Mouse (Mus musculus): ENCODE measurements around the gene Ehbp1l1. TPM values are rescaled to one million over a fixed set of nuclear protein-coding genes. Genes with fewer than 3 reads are reported as not detected.

Gene Ehbp1l1
- total RNA-seq, 2 experiments from 2014 or later: 29.8 to 48.9 TPM

- DNase-seq: no peak
Observed at GRCm38 (mm10) chr19:5734325-5734724, 8.2 kb upstream of the Ehbp1l1 start.

GRCm38 (mm10) chr19:5731264-5731978 is 5.3 kb upstream of the Ehbp1l1 start:
- DNase-seq: peak; percentile 96

GRCm38 (mm10) chr19:5730314-5731186 is 4.4 kb upstream of the Ehbp1l1 start:
- DNase-seq: peak; percentile 58

- peak; percentile 95 for DNase-seq
Observed at GRCm38 (mm10) chr19:5729444-5729815, 3.3 kb upstream of the Ehbp1l1 start, which contains the start of gene Fam89b. Fam89b (minus strand) TSS chr19:5729653.

GRCm38 (mm10) chr19:5728631-5729443 is 2.7 kb upstream of the Ehbp1l1 start:
- peak; percentile 74 for DNase-seq

- peak; percentile 94 for DNase-seq
Observed at GRCm38 (mm10) chr19:5727701-5728100, 1.6 kb upstream of the Ehbp1l1 start.

- no peak for DNase-seq
Observed at GRCm38 (mm10) chr19:5726961-5727578, 953 bp upstream of the Ehbp1l1 start.

- peak; percentile 62 for DNase-seq
Observed at GRCm38 (mm10) chr19:5725029-5725707, 949 bp downstream of the Ehbp1l1 start.

GRCm38 (mm10) chr19:5724549-5724941 is 1.6 kb downstream of the Ehbp1l1 start:
- DNase-seq: peak; percentile 79

GRCm38 (mm10) chr19:5723934-5724548 is 2.1 kb downstream of the Ehbp1l1 start:
- DNase-seq: no peak

- DNase-seq: no peak
Observed at GRCm38 (mm10) chr19:5722848-5723425, 3.2 kb downstream of the Ehbp1l1 start.

- no peak for DNase-seq
Observed at GRCm38 (mm10) chr19:5721233-5721632, 4.9 kb downstream of the Ehbp1l1 start.

GRCm38 (mm10) chr19:5716955-5717354 is 9.2 kb downstream of the Ehbp1l1 start:
- peak; percentile 49 for DNase-seq

- no peak for DNase-seq
Observed at GRCm38 (mm10) chr19:5715793-5716688, 10.1 kb downstream of the Ehbp1l1 start.

GRCm38 (mm10) chr19:5713730-5714129 is 12.4 kb downstream of the Ehbp1l1 start:
- DNase-seq: peak; percentile 80

- no peak for DNase-seq
Observed at GRCm38 (mm10) chr19:5713255-5713654, 12.9 kb downstream of the Ehbp1l1 start.

- DNase-seq: no peak
Observed at GRCm38 (mm10) chr19:5711907-5712460, 14.1 kb downstream of the Ehbp1l1 start.

GRCm38 (mm10) chr19:5711218-5711617 is 14.9 kb downstream of the Ehbp1l1 start:
- DNase-seq: peak; percentile 84

- DNase-seq: no peak
Observed at GRCm38 (mm10) chr19:5710581-5710980, 15.5 kb downstream of the Ehbp1l1 start.
